16 mouse cellular contexts compared by ENCODE assay signal in the genomic region with DNA sequence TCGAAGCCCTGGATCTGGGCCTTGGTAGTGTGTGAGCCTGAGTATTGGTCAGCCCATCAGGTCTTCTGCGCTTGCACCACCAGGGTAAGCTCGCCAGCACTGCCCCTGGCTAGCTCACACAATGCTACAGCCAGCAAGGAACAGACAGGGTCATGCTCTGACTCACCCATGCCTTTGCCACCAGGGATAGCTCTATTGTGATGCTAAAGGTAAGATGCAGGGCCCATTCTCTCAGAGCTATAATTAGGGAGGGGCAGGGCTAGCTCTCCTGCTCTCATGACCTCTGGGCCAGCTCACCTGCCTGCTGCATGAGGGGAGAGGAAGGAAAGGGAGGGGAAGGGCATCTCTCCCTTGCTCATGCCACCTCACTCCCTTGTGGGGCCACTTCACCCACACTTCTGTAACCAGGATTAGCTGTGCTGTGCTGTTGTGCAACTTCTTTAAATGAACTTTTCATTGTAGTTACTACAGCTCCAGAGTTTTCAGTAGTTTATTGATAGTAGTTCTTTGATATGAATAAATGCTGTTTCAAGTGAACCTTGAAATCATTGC.
"Had no signal": no experiment of that assay in that cellular context is flagged by ENCODE, and none has a peak within 500 bp of the region (broad histone marks: within the 10 kb centered on the region; RNA-seq: fewer than 3 reads in every experiment).

No protein-coding gene starts in this region.

- H3K27me3 ChIP-seq: liver, embryonic 15.5 days; midbrain, embryonic 13.5 days; neural tube, embryonic 15.5 days had no signal

- H3K27ac ChIP-seq: layer of hippocampus, adult 2 months; limb, embryonic 10.5 days; liver, embryonic 15.5 days; macrophage; midbrain, embryonic 13.5 days; neural tube, embryonic 15.5 days had no signal

- ATAC-seq: midbrain, embryonic 13.5 days had no signal

- H3K4me3 ChIP-seq: layer of hippocampus, adult 2 months; limb, embryonic 10.5 days; liver, embryonic 15.5 days; midbrain, embryonic 13.5 days; myocyte; neural tube, embryonic 15.5 days had no signal

- H3K9me3 ChIP-seq: limb, embryonic 10.5 days; liver, embryonic 15.5 days; midbrain, embryonic 13.5 days; neural tube, embryonic 15.5 days had no signal

- DNase-seq: kidney, adult 11 months; kidney, adult 9 months; kidney, postnatal 10 days; kidney, postnatal 4 days; lung, adult 2 months; right cerebral cortex, adult 18-20 months; spleen, adult 18-20 months; thymus, postnatal 36 days had no signal

- H3K9ac ChIP-seq: liver, embryonic 15.5 days; midbrain, embryonic 13.5 days; neural tube, embryonic 15.5 days had no signal

- H3K4me2 ChIP-seq: liver, embryonic 11.5 days; liver, embryonic 15.5 days; midbrain, embryonic 13.5 days; neural tube, embryonic 15.5 days had no signal

- H3K4me1 ChIP-seq: liver, embryonic 15.5 days; midbrain, embryonic 13.5 days; neural tube, embryonic 15.5 days had no signal
